Mouse (Mus musculus) CH12.LX (cell line): ENCODE measurements around the gene Gm2a.
"Not testable (repeated sequence)": the region's sequence is repeated elsewhere in the genome, so short reads cannot be mapped to it uniquely, and the experiment has no call there.

Experiments
- CHD1 ChIP-seq: IDR thresholded peaks from 2 replicates; pipeline ENCODE4 v1.6.1; 2012; ENCODE audit warnings: low read depth, low read length, improper control_type of control experiment, inconsistent platforms
- CTCF ChIP-seq, 2 experiments: IDR thresholded peaks in 1 of 2; conservative IDR thresholded peaks in 1 of 2; 2 replicates each; pipeline ENCODE4 v1.5.1; 2011 to 2012; ENCODE audit warnings: low read depth in 2 of 2, low read length in 2 of 2, improper control_type of control experiment in 1 of 2, inconsistent platforms in 1 of 2, mild to moderate bottlenecking in 1 of 2, moderate library complexity in 1 of 2
- TCF12 ChIP-seq: IDR thresholded peaks from 2 replicates; pipeline ENCODE4 v1.6.1; 2014; ENCODE audit warnings: low read depth, mild to moderate bottlenecking, inconsistent platforms, low read length, improper control_type of control experiment

DNA sequence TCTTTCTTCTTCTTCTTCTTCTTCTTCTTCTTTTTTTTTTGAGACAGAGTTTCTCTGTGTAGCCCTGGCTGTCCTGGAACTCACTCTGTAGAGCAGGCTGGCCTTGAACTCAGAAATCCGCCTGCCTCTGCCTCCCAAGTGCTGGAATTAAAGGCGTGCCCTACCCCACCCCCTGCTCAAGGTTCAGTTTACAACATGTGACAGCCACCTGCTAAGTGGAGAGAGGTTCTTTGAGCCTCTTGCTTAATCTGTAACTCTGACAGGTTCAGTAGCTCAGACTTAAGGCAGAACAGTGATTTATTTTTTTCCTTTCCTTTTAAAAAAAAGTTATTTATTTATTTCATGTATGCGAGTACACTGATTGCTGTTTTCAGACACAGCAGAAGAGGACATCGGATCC, 1.6 kb upstream of the Gm2a start:
- TF ChIP-seq TCF12; CHD1; CTCF (conservative IDR thresholded peaks at IDR 0.05 in 1 of 2, IDR thresholded peaks at IDR 0.05 in 1 of 2; ENCODE audit: low read depth in 2 of 2, low read length in 2 of 2): not testable (repeated sequence)
